Mouse (Mus musculus) E14TG2a.4 (cell line): ENCODE data around the gene Gm9573.

Experiments
- CTCF ChIP-seq: conservative IDR thresholded peaks from 2 replicates; pipeline ENCODE4 v1.5.1; 2014; ENCODE audit warnings: low read length
- NANOG ChIP-seq: IDR thresholded peaks from 2 replicates; pipeline ENCODE4 v1.6.1; 2014; ENCODE audit warnings: borderline replicate concordance, low read length, mixed read lengths
- POU5F1 ChIP-seq: IDR thresholded peaks from 2 replicates; pipeline ENCODE4 v1.6.1; 2014; ENCODE audit warnings: low read length, borderline replicate concordance

GRCm38 (mm10) chr17:35591219-35591578 is 35.2 kb downstream of the Gm9573 start:
- TF ChIP-seq CTCF = no peak
- no peak for TF ChIP-seq NANOG
- TF ChIP-seq POU5F1 = no peak
